Comparison of ENCODE assay signal across 9 mouse cellular contexts in genomic region chr11:96736361-96736760, GRCm38 (mm10). TPM values are rescaled to one million over a fixed set of nuclear protein-coding genes. Genes with fewer than 3 reads are reported as not detected.
DNase-seq lines count a peak whose midpoint lies in the region; ATAC-seq lines count a peak whose summit lies in the region.
"Had no signal": no experiment of that assay in that cellular context is flagged by ENCODE, and none has a peak within 500 bp of the region (broad histone marks: within the 10 kb centered on the region; RNA-seq: fewer than 3 reads in every experiment).

No protein-coding gene starts in this region.

- H3K9ac ChIP-seq in hindbrain, embryonic 14.5 days, result peak overlapping the region; percentile 18; the same call in 1 of the 2 replicates

- H3K4me2 ChIP-seq in hindbrain, embryonic 14.5 days (replicated peaks), result peak overlapping the region; percentile 51

- no peaks in the 10 kb centered on the region for H3K27me3 ChIP-seq in hindbrain, embryonic 14.5 days (ENCODE audit: control insufficient read depth, insufficient read depth, low read length)

- H3K4me3 ChIP-seq in hindbrain, embryonic 14.5 days (replicated peaks; ENCODE audit: low read length), result peak overlapping the region; percentile 20; the same call in 1 of the 2 replicates
- H3K4me3 ChIP-seq: myocyte had no signal

- peaks cover 53% of the 10 kb centered on the region for H3K4me1 ChIP-seq in hindbrain, embryonic 14.5 days (replicated peaks; ENCODE audit: control insufficient read depth, insufficient read depth, low read length)

- H3K27ac ChIP-seq in hindbrain, embryonic 14.5 days, result peak overlapping the region; percentile 86

- peak; percentile 24; the same call in 1 of the 2 replicates for ATAC-seq in hindbrain, embryonic 14.5 days (ENCODE audit: low FRiP score)

- H3K36me3 ChIP-seq in hindbrain, embryonic 14.5 days (replicated peaks; ENCODE audit: control insufficient read depth, insufficient read depth), result no peaks in the 10 kb centered on the region

- no peaks in the 10 kb centered on the region for H3K9me3 ChIP-seq in hindbrain, embryonic 14.5 days (ENCODE audit: control insufficient read depth, low read length)

- 19% methylated on average over 11 of the region's 11 CpGs for WGBS in hindbrain, embryonic 14.5 days

- DNase-seq in embryo, embryonic 10.5 days (ENCODE audit: low spot score), result peak; percentile 33
- DNase-seq in embryo, embryonic 10 days (ENCODE audit: low spot score), result no peak
- peak; percentile 53 for DNase-seq in cerebellum, adult 8-10 months
- DNase-seq in hindbrain, embryonic 14.5 days (ENCODE audit: low spot score), result no peak
- peak; percentile 71 for DNase-seq in lung, postnatal 25 days (ENCODE audit: low spot score)
- DNase-seq in right cerebral cortex, adult 18-20 months, result no peak
- no peak for DNase-seq in adrenal gland, adult (ENCODE audit: inconsistent age in 2 of 2, low spot score in 1 of 2)
- DNase-seq in retina, embryonic 14.5 days (ENCODE audit: low spot score), result no peak

RNA-seq across cellular contexts. Expression of gene Snx11, which starts 41.0 kb away (rescaled TPM):
- 37.9 and 42.5 TPM in 2 replicates for polyA plus RNA-seq in hindbrain, embryonic 14.5 days (2014; fragmentation: Nextera tagmentation; extraction: Ambion mirVana)

RNA-seq across cellular contexts. Expression of gene Cbx1, which starts 52.6 kb away (rescaled TPM):
- polyA plus RNA-seq in hindbrain, embryonic 14.5 days (2014; fragmentation: Nextera tagmentation; extraction: Ambion mirVana), result 52.5 and 57.7 TPM in 2 replicates

Comparison
In these comparisons a context has a peak if more than half of its experiments do, and no peak if none do; other contexts are left out.
1. DNase-seq: peak in embryo, embryonic 10.5 days (single experiment), cerebellum, adult 8-10 months (single experiment) and lung, postnatal 25 days (single experiment); none in embryo, embryonic 10 days (single experiment), hindbrain, embryonic 14.5 days (single experiment), right cerebral cortex, adult 18-20 months (single experiment), adrenal gland, adult (0 of 2) and retina, embryonic 14.5 days (single experiment).